Mouse (Mus musculus) retina, embryonic 14.5 days (tissue): ENCODE results near the gene Clybl.

Experiments used
- DNase-seq: peaks from one replicate; pipeline ENCODE4 v3.0.0-alpha.2; 2015; ENCODE audit warnings: low spot score

Clybl gene

GRCm38 (mm10) chr14:122305132-122305531 lies 123.6 kb downstream of the Clybl start:
- DNase-seq, result no peak

- no peak for DNase-seq
Observed at GRCm38 (mm10) chr14:122312415-122312814, 130.9 kb downstream of the Clybl start.

GRCm38 (mm10) chr14:122313328-122313727 lies 131.8 kb downstream of the Clybl start:
- DNase-seq, result no peak

- no peak for DNase-seq
Observed at GRCm38 (mm10) chr14:122315743-122316142, 134.2 kb downstream of the Clybl start.

- DNase-seq, result peak; percentile 56
Observed at GRCm38 (mm10) chr14:122322136-122322535, 140.6 kb downstream of the Clybl start.

- no peak for DNase-seq
Observed at GRCm38 (mm10) chr14:122323838-122324458, 142.4 kb downstream of the Clybl start.

- DNase-seq, result no peak
Observed at GRCm38 (mm10) chr14:122330136-122330535, 148.6 kb downstream of the Clybl start.

- DNase-seq, result peak; percentile 64
Observed at GRCm38 (mm10) chr14:122330716-122331115, 149.2 kb downstream of the Clybl start.

GRCm38 (mm10) chr14:122331635-122332460 lies 150.3 kb downstream of the Clybl start:
- no peak for DNase-seq

GRCm38 (mm10) chr14:122336957-122337356 lies 155.5 kb downstream of the Clybl start:
- no peak for DNase-seq

- peak; percentile 23 for DNase-seq
Observed at GRCm38 (mm10) chr14:122338784-122339183, 157.3 kb downstream of the Clybl start.

GRCm38 (mm10) chr14:122340141-122340540 lies 158.6 kb downstream of the Clybl start:
- DNase-seq, result no peak

- DNase-seq, result no peak
Observed at GRCm38 (mm10) chr14:122341591-122342360, 160.3 kb downstream of the Clybl start.

- DNase-seq, result peak; percentile 66
Observed at GRCm38 (mm10) chr14:122344272-122345224, 163.0 kb downstream of the Clybl start.

- DNase-seq, result no peak
Observed at GRCm38 (mm10) chr14:122348069-122348468, 166.6 kb downstream of the Clybl start.

- no peak for DNase-seq
Observed at GRCm38 (mm10) chr14:122349326-122349725, 167.8 kb downstream of the Clybl start.

GRCm38 (mm10) chr14:122349761-122350160 lies 168.3 kb downstream of the Clybl start:
- DNase-seq, result no peak

GRCm38 (mm10) chr14:122350766-122351165 lies 169.3 kb downstream of the Clybl start:
- no peak for DNase-seq

GRCm38 (mm10) chr14:122357316-122357715 lies 175.8 kb downstream of the Clybl start:
- no peak for DNase-seq

- no peak for DNase-seq
Observed at GRCm38 (mm10) chr14:122358592-122358991, 177.1 kb downstream of the Clybl start.

GRCm38 (mm10) chr14:122359136-122359905 lies 177.8 kb downstream of the Clybl start:
- DNase-seq, result no peak
